Mouse (Mus musculus) heart, embryonic 13.5 days (tissue): Measurements from ENCODE around the gene Slc12a5. TPM values are rescaled to one million over a fixed set of nuclear protein-coding genes. Genes with fewer than 3 reads are reported as not detected.

Source experiments
- ATAC-seq: fragments of 200-750 bp; cut with Nextera tagmentation; 2 replicates; pipeline ENCODE4 v1.8.0; 2017; ENCODE audit warnings: moderate TSS enrichment; ENCODE audit not compliant: insufficient number of reproducible peaks, low FRiP score, low TSS enrichment; ENCODE audit errors: extremely low read depth
- H3K27ac ChIP-seq: fragments of 300-500 bp; sonication (generic); replicated peaks from 2 replicates; pipeline ENCODE4 v1.5.1; 2015; ENCODE audit warnings: moderate library complexity, mild to moderate bottlenecking, inconsistent platforms
- H3K27me3 ChIP-seq: fragments of 300-500 bp; sonication (generic); replicated peaks from 2 replicates; pipeline ENCODE4 v1.6.1; 2015; ENCODE audit warnings: mild to moderate bottlenecking, inconsistent platforms
- H3K36me3 ChIP-seq: fragments of 300-500 bp; sonication (generic); 2 replicates; pipeline ENCODE4 v1.6.1; 2015; ENCODE audit warnings: mild to moderate bottlenecking, inconsistent platforms
- H3K4me1 ChIP-seq: fragments of 300-500 bp; sonication (generic); 2 replicates; pipeline ENCODE4 v1.6.1; 2015; ENCODE audit warnings: inconsistent platforms
- H3K4me2 ChIP-seq: fragments of 300-500 bp; sonication (generic); 2 replicates; pipeline ENCODE4 v1.6.1; 2015; ENCODE audit warnings: inconsistent platforms, mild to moderate bottlenecking, moderate library complexity
- H3K4me3 ChIP-seq: fragments of 300-500 bp; sonication (generic); 2 replicates; pipeline ENCODE4 v1.5.1; 2015; ENCODE audit warnings: moderate library complexity, mild to moderate bottlenecking, inconsistent platforms
- H3K9ac ChIP-seq: fragments of 300-500 bp; sonication (generic); 2 replicates; pipeline ENCODE4 v1.6.1; 2015; ENCODE audit warnings: inconsistent platforms, mild to moderate bottlenecking, moderate library complexity
- H3K9me3 ChIP-seq: fragments of 300-500 bp; sonication (generic); 2 replicates; pipeline ENCODE4 v1.6.1; 2016; ENCODE audit warnings: inconsistent platforms
- WGBS: fragments of 180-500 bp; shearing (Covaris S2); methylation state at CpG from one replicate; pipeline ENCODE4 v1.1.7; 2015; ENCODE audit warnings: mixed read lengths; 5-methylcytosine and 5-hydroxymethylcytosine counted together
- polyA plus RNA-seq: library from polyadenylated mRNA; unstranded; fragments of >200 nt; fragmentation: Nextera tagmentation; extraction: Ambion mirVana; gene quantifications from 2 replicates; pipeline ENCODE4 v1.2.1, GENCODE M21; 2015

Slc12a5 gene
- 0.42 and 0.56 TPM in 2 replicates for polyA plus RNA-seq

- Histone ChIP-seq H3K27me3 (peaks cover 69% of the 10 kb centered on the region), H3K9me3 (no peaks in the 10 kb centered on the region), H3K4me2 (peak within 1 kb of the TSS; percentile 75), H3K4me1 (peaks cover 16% of the 10 kb centered on the region), H3K9ac (peak within 1 kb of the TSS; percentile 77), H3K36me3 (no peaks in the 10 kb centered on the region), H3K27ac (no peak within 1 kb of the TSS), H3K4me3 (peak within 1 kb of the TSS; percentile 64)
- 3% methylated on average over 39 of the region's 54 CpGs for WGBS
- peak; percentile 79 for ATAC-seq
These were observed at the start of gene Slc12a5 for GRCm38 (mm10) chr2:164960716-164961441. TSS of gene Slc12a5 (plus strand) at chr2:164960802.

DNA sequence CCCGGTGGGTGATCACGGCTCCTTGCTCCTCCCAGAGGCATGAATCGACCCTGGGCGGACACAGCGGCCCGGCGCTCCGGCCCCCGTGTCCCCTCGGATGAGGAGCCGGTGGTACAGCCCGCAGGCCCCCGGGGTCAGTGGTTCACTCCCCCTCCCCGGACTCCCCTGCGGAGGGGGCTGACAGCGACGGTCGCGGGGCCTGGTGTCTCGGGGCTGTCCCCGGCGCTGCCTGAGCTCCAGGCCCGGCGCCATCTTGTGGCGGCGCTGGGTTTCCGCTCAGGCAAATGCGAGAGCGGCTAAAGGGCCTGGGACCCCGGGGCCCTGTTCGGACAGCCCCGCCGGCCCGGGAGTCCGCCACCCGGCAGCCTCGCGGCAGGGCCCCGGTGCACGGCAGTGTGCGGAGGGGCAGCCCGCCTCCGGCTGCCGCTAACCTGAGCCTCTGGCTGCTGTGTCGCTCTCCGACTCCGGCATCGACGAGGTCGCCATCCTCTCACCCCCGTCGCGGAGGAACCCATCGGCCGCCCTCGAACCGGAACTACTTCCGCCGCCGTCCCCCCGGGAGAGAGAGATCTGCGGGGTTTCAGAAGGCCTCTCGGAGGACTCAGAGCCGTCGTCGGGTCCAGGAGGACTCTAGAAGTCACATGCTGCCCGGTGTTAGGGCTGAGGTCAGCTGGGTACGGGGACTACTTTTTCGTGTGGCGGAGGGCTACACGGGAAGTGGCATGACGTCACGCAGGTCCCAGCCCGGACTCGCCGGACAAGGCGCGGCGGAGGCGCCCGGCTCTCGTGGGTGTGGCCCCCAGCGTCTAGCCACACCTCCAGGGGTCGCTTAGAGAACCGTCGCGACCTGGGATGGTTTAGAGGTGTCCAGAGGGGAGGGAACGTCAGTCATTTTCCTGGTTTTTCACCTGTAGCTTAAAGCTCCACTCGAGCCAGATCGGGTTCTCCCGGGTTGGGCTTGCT is 49.2 kb upstream of the Slc12a5 start, which contains the start of gene Zfp335:
TSS of gene Zfp335 (minus strand) at position 672 of the 963 bp plus-strand sequence.
- peak within 1 kb of the TSS; percentile 96 for H3K9ac ChIP-seq
- peaks cover 24% of the 10 kb centered on the region for H3K4me1 ChIP-seq
- H3K27ac ChIP-seq: peak within 1 kb of the TSS; percentile 99
- H3K36me3 ChIP-seq: peaks cover 30% of the 10 kb centered on the region
- peaks cover 2% of the 10 kb centered on the region for H3K9me3 ChIP-seq
- peak within 1 kb of the TSS; percentile 89 for H3K4me2 ChIP-seq
- H3K27me3 ChIP-seq: no peaks in the 10 kb centered on the region
- H3K4me3 ChIP-seq: peak within 1 kb of the TSS; percentile 69
- peak; percentile 87 for ATAC-seq
- under 1% methylated on average over 91 of the region's 91 CpGs for WGBS

DNA sequence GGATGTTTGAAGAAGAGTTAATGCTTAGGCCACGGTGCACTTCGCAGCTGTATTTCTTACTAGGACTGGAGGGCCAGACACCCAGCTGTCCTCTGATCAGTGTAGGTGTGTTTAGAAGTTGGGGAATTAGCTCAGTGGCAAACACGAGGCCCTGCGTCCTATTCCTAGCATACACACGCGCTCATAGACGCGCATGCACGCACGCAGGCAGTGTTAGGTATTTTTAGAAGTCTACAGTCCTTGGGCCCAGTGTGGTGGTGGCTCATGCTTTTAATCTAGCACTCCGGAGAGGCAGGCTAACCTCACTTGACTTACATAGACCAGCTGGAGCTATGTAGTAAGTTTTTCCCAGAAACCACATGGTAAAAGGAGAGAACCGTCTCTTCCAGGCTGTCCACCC is 48.5 kb upstream of the Slc12a5 start:
- H3K27me3 ChIP-seq: no peaks in the 10 kb centered on the region
- peak overlapping the region; percentile 99 for H3K27ac ChIP-seq
- peak overlapping the region; percentile 69 for H3K4me3 ChIP-seq
- H3K36me3 ChIP-seq: peaks cover 22% of the 10 kb centered on the region
- H3K4me1 ChIP-seq: peaks cover 24% of the 10 kb centered on the region
- ATAC-seq: peak; percentile 19; the same call in 1 of the 2 replicates
- peak overlapping the region; percentile 96 for H3K9ac ChIP-seq
- H3K4me2 ChIP-seq: peak overlapping the region; percentile 89
- 6% methylated on average over 12 of the region's 12 CpGs for WGBS
- H3K9me3 ChIP-seq: no peaks in the 10 kb centered on the region

DNA sequence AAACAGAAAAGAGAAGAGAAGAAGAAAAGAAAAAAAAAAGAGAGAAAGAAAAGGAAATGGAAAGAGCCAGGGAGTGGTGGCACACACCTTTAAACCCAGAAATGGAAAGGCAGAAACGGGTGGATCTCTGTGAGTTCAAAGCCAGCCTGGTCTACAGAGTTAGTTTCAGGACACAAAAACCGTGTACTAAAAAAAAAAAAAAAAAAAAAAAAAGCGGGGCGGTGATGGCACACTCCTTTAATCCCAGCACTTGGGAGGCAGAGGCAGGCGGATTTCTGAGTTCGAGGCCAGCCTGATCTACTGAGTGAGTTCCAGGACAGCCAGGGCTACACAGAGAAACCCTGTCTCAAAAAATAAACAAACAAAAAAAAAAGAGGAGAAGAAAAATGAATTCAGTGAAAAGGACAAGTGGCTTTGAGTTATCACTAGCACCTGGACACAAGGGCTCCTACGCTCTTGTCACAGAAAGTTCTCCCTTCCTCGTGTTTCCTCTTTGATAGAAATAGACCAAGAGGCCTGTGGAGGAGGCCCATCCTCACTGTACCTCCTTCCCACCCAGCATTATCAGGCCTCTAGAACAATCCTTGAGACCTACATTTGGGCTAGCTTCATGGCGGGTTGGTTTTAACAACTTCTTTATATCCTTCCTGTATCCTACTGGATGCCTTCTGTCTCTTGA is 47.7 kb upstream of the Slc12a5 start:
- Histone ChIP-seq H3K27ac (peak overlapping the region; percentile 99), H3K4me3 (peak overlapping the region; percentile 69; the same call in 1 of the 2 replicates), H3K27me3 (no peaks in the 10 kb centered on the region), H3K36me3 (peaks cover 15% of the 10 kb centered on the region), H3K4me1 (peaks cover 24% of the 10 kb centered on the region), H3K9ac (peak overlapping the region; percentile 96), H3K9me3 (no peaks in the 10 kb centered on the region), H3K4me2 (peak overlapping the region; percentile 89)
- WGBS: 85% methylated on average over 8 of the region's 9 CpGs
- no peak for ATAC-seq

- ATAC-seq: no peak
- no peak overlapping the region for H3K27ac ChIP-seq
- 86% methylated on average over 2 of the region's 2 CpGs for WGBS
These were observed 47.2 kb upstream of the Slc12a5 start for GRCm38 (mm10) chr2:164913428-164913786.

GRCm38 (mm10) chr2:164916820-164917219 is 43.8 kb upstream of the Slc12a5 start:
- ATAC-seq: no peak
- Histone ChIP-seq H3K9ac (no peak overlapping the region), H3K36me3 (peaks cover 19% of the 10 kb centered on the region), H3K4me2 (no peak overlapping the region), H3K9me3 (no peaks in the 10 kb centered on the region), H3K27me3 (no peaks in the 10 kb centered on the region), H3K4me3 (no peak overlapping the region), H3K4me1 (peaks cover 7% of the 10 kb centered on the region), H3K27ac (no peak overlapping the region)
- 71% methylated on average over 5 of the region's 5 CpGs for WGBS

More at GRCm38 (mm10) chr2:164913428-164913786, 47.2 kb upstream of the Slc12a5 start:
- no peaks in the 10 kb centered on the region for H3K9me3 ChIP-seq
- H3K36me3 ChIP-seq: peaks cover 13% of the 10 kb centered on the region
- H3K4me2 ChIP-seq: no peak overlapping the region
- H3K27me3 ChIP-seq: no peaks in the 10 kb centered on the region
- peaks cover 24% of the 10 kb centered on the region for H3K4me1 ChIP-seq
- no peak overlapping the region for H3K9ac ChIP-seq
- H3K4me3 ChIP-seq: no peak overlapping the region

GRCm38 (mm10) chr2:164917371-164917770 is 43.2 kb upstream of the Slc12a5 start:
- Histone ChIP-seq H3K36me3 (peaks cover 19% of the 10 kb centered on the region), H3K4me2 (no peak overlapping the region), H3K9ac (no peak overlapping the region), H3K27ac (no peak overlapping the region), H3K27me3 (no peaks in the 10 kb centered on the region), H3K4me1 (peaks cover 4% of the 10 kb centered on the region), H3K4me3 (no peak overlapping the region), H3K9me3 (no peaks in the 10 kb centered on the region)
- 57% methylated on average over 10 of the region's 10 CpGs for WGBS
- ATAC-seq: no peak

DNA sequence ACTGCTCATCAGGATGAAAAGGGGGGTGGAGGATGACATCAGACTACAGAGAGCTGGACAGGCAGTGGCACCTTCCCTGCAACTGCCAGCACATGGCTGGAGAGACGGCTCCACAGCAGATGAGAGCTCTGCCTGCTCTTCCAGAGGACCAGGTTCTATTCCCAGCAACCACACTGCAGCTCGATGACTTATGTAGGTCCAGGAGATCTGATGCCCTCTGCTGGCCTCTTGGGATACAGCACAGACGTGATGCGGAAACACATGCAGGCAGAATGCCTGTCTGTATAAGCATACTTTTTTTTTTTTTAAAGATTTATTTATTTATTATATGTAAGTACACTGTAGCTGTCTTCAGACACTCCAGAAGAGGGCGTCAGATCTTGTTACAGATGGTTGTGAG is 42.3 kb upstream of the Slc12a5 start:
- no peak overlapping the region for H3K4me3 ChIP-seq
- 57% methylated on average over 5 of the region's 5 CpGs for WGBS
- no peaks in the 10 kb centered on the region; the same call in 1 of the 2 replicates for H3K4me1 ChIP-seq
- peaks cover 19% of the 10 kb centered on the region for H3K36me3 ChIP-seq
- no peak overlapping the region for H3K9ac ChIP-seq
- no peak for ATAC-seq
- no peak overlapping the region for H3K4me2 ChIP-seq
- H3K9me3 ChIP-seq: no peaks in the 10 kb centered on the region
- H3K27ac ChIP-seq: no peak overlapping the region
- H3K27me3 ChIP-seq: no peaks in the 10 kb centered on the region

DNA sequence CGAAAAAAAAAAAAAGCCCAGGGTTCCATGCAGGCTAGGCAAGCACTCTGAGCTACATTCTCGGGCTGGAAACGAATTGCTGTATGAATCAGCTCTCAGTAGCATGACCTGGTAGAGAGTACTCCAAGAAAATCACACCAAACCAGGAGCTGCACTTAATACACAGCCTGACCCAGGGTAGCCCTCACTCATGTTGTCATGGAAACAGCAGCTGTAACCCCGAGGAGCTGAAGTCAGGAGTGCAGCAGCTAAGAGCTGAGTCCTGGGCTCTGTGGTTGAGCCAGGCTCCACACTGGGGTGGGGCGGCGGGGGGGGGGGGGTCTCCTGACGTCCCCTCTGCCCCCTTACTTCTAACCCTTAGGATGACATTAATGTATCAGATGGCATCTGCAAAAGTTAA is 38.6 kb upstream of the Slc12a5 start:
- no peak overlapping the region for H3K9ac ChIP-seq
- ATAC-seq: no peak
- H3K4me2 ChIP-seq: no peak overlapping the region
- H3K27me3 ChIP-seq: peaks cover 12% of the 10 kb centered on the region; the same call in 1 of the 2 replicates
- H3K36me3 ChIP-seq: peaks cover 19% of the 10 kb centered on the region
- no peak overlapping the region for H3K27ac ChIP-seq
- H3K4me1 ChIP-seq: no peaks in the 10 kb centered on the region
- H3K4me3 ChIP-seq: no peak overlapping the region
- no peaks in the 10 kb centered on the region for H3K9me3 ChIP-seq
- WGBS: 63% methylated on average over 7 of the region's 7 CpGs

DNA sequence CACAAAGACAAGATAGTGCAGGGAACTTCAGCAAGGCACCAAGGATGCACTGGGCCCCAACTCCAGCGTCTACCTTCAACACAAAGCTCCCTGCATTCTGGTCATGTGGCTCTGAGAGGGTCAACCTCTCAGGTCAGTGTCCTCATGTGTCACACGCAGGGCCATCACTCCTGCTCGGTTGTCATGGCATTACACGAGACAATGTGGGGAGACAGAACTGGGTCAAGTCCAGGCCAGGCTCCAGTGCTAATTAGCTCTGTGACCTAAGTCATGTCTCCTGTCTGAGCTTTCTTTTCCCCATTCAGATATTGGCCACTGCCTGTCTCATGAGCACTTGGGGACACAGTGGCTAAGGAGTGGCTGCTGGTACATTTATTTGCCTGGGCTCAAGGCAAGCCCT is 37.3 kb upstream of the Slc12a5 start:
- Histone ChIP-seq H3K36me3 (peaks cover 16% of the 10 kb centered on the region), H3K27me3 (peaks cover 19% of the 10 kb centered on the region), H3K9me3 (no peaks in the 10 kb centered on the region), H3K4me3 (no peak overlapping the region), H3K4me2 (no peak overlapping the region), H3K27ac (no peak overlapping the region), H3K9ac (no peak overlapping the region), H3K4me1 (no peaks in the 10 kb centered on the region)
- ATAC-seq: no peak
- 59% methylated on average over 4 of the region's 4 CpGs for WGBS
